Mouse (Mus musculus): ENCODE data around the gene Cckar. TPM values are rescaled to one million over a fixed set of nuclear protein-coding genes. Genes with fewer than 3 reads are reported as not detected.
A peak's percentile ranks its signal among the peaks of the same experiment; 100 is the strongest.

Cckar gene
- polyA plus RNA-seq, 1 experiment from 2014 or later: 79.0 TPM

GRCm38 (mm10) chr5:53663665-53664064, 43.8 kb downstream of the Cckar start:
- no peak overlapping the region for H3K27ac ChIP-seq (ENCODE audit: low read length)
- H3K27me3 ChIP-seq (ENCODE audit: control insufficient read depth, insufficient read depth, low read length): no peaks in the 10 kb centered on the region
- no peak overlapping the region for H3K9ac ChIP-seq (ENCODE audit: low read length)
- H3K9me3 ChIP-seq (replicated peaks; ENCODE audit: control insufficient read depth, low read length): no peaks in the 10 kb centered on the region
- no peaks in the 10 kb centered on the region for H3K36me3 ChIP-seq (ENCODE audit: control insufficient read depth, insufficient read depth, low read length)
- H3K4me2 ChIP-seq (ENCODE audit: low read depth, low read length): no peak overlapping the region
- no peaks in the 10 kb centered on the region for H3K4me1 ChIP-seq (ENCODE audit: control insufficient read depth, insufficient read depth, low read length)
- no peak for ATAC-seq (ENCODE audit: insufficient read depth, low FRiP score)
- H3K4me3 ChIP-seq (replicated peaks; ENCODE audit: low read length): no peak overlapping the region

GRCm38 (mm10) chr5:53662413-53662812, 45.1 kb downstream of the Cckar start:
- Histone ChIP-seq H3K9me3 (replicated peaks; ENCODE audit: control insufficient read depth, low read length) (no peaks in the 10 kb centered on the region), H3K27me3 (ENCODE audit: control insufficient read depth, insufficient read depth, low read length) (no peaks in the 10 kb centered on the region), H3K9ac (ENCODE audit: low read length) (no peak overlapping the region), H3K27ac (ENCODE audit: low read length) (no peak overlapping the region), H3K4me1 (ENCODE audit: control insufficient read depth, insufficient read depth, low read length) (no peaks in the 10 kb centered on the region), H3K4me2 (ENCODE audit: low read depth, low read length) (no peak overlapping the region), H3K36me3 (ENCODE audit: control insufficient read depth, insufficient read depth, low read length) (no peaks in the 10 kb centered on the region), H3K4me3 (replicated peaks; ENCODE audit: low read length) (no peak overlapping the region)
- WGBS: 36% methylated on average over 1 of the region's 1 CpGs
- ATAC-seq (ENCODE audit: insufficient read depth, low FRiP score): no peak

- Histone ChIP-seq H3K27ac (ENCODE audit: low read length) (no peak overlapping the region), H3K4me2 (ENCODE audit: low read depth, low read length) (no peak overlapping the region), H3K36me3 (ENCODE audit: control insufficient read depth, insufficient read depth, low read length) (no peaks in the 10 kb centered on the region), H3K4me3 (replicated peaks; ENCODE audit: low read length) (no peak overlapping the region), H3K9ac (ENCODE audit: low read length) (no peak overlapping the region), H3K9me3 (replicated peaks; ENCODE audit: control insufficient read depth, low read length) (no peaks in the 10 kb centered on the region), H3K27me3 (ENCODE audit: control insufficient read depth, insufficient read depth, low read length) (no peaks in the 10 kb centered on the region), H3K4me1 (ENCODE audit: control insufficient read depth, insufficient read depth, low read length) (no peaks in the 10 kb centered on the region)
- no peak for ATAC-seq (ENCODE audit: insufficient read depth, low FRiP score)
- WGBS: 74% methylated on average over 2 of the region's 2 CpGs
These were observed 46.0 kb downstream of the Cckar start for GRCm38 (mm10) chr5:53661508-53661907.

GRCm38 (mm10) chr5:53657925-53658324, 49.6 kb downstream of the Cckar start:
- H3K9ac ChIP-seq (ENCODE audit: low read length): no peak overlapping the region
- WGBS: 75% methylated on average over 6 of the region's 6 CpGs
- no peaks in the 10 kb centered on the region for H3K4me1 ChIP-seq (ENCODE audit: control insufficient read depth, insufficient read depth, low read length)
- no peak overlapping the region for H3K4me2 ChIP-seq (ENCODE audit: low read depth, low read length)
- H3K9me3 ChIP-seq (replicated peaks; ENCODE audit: control insufficient read depth, low read length): no peaks in the 10 kb centered on the region
- H3K27me3 ChIP-seq (ENCODE audit: control insufficient read depth, insufficient read depth, low read length): no peaks in the 10 kb centered on the region
- ATAC-seq (ENCODE audit: insufficient read depth, low FRiP score): peak; percentile 61; the same call in 1 of the 2 replicates
- no peak overlapping the region for H3K4me3 ChIP-seq (replicated peaks; ENCODE audit: low read length)
- H3K27ac ChIP-seq (ENCODE audit: low read length): no peak overlapping the region
- no peaks in the 10 kb centered on the region for H3K36me3 ChIP-seq (ENCODE audit: control insufficient read depth, insufficient read depth, low read length)

GRCm38 (mm10) chr5:53656596-53656995, 50.9 kb downstream of the Cckar start:
- no peaks in the 10 kb centered on the region for H3K27me3 ChIP-seq (ENCODE audit: control insufficient read depth, insufficient read depth, low read length)
- no peaks in the 10 kb centered on the region for H3K4me1 ChIP-seq (ENCODE audit: control insufficient read depth, insufficient read depth, low read length)
- ATAC-seq (ENCODE audit: insufficient read depth, low FRiP score): no peak
- no peak overlapping the region for H3K4me3 ChIP-seq (replicated peaks; ENCODE audit: low read length)
- H3K36me3 ChIP-seq (ENCODE audit: control insufficient read depth, insufficient read depth, low read length): 0 out of 2 replicates have a peak, but pooled peaks cover 4% of the 10 kb centered on the region
- no peak overlapping the region for H3K9ac ChIP-seq (ENCODE audit: low read length)
- no peak overlapping the region for H3K27ac ChIP-seq (ENCODE audit: low read length)
- H3K9me3 ChIP-seq (replicated peaks; ENCODE audit: control insufficient read depth, low read length): no peaks in the 10 kb centered on the region
- 12% methylated on average over 1 of the region's 1 CpGs for WGBS
- no peak overlapping the region for H3K4me2 ChIP-seq (ENCODE audit: low read depth, low read length)

Other genes with a start within 250 kb of the Cckar start
- 29.4 and 30.0 TPM in 2 replicates for gene Rbpj, start 241.6 kb downstream of the Cckar start, polyA plus RNA-seq (2015; fragmentation: Nextera tagmentation; extraction: Ambion mirVana)
- gene Tbc1d19, start 101.9 kb upstream of the Cckar start, polyA plus RNA-seq (2015; fragmentation: Nextera tagmentation; extraction: Ambion mirVana): 39.0 and 40.9 TPM in 2 replicates

Data from stomach, embryonic 16.5 days (tissue).